Mouse (Mus musculus) hindbrain, embryonic 13.5 days (tissue): ENCODE measurements around the gene Sertad2. TPM values are rescaled to one million over a fixed set of nuclear protein-coding genes. Genes with fewer than 3 reads are reported as not detected.

ENCODE experiments used
- ATAC-seq: fragments of 200-750 bp; cut with Nextera tagmentation; 2 replicates; pipeline ENCODE4 v1.8.0; 2017; ENCODE audit warnings: moderate TSS enrichment; ENCODE audit not compliant: low FRiP score
- H3K27ac ChIP-seq: fragments of 300-500 bp; sonication (generic); 2 replicates; pipeline ENCODE4 v1.5.1; 2015; ENCODE audit warnings: inconsistent platforms, mild to moderate bottlenecking, moderate library complexity
- H3K27me3 ChIP-seq: fragments of 300-500 bp; sonication (generic); 2 replicates; pipeline ENCODE4 v1.6.1; 2015; ENCODE audit warnings: mild to moderate bottlenecking, inconsistent platforms
- H3K36me3 ChIP-seq: fragments of 300-500 bp; sonication (generic); 2 replicates; pipeline ENCODE4 v1.6.1; 2015; ENCODE audit warnings: mild to moderate bottlenecking, inconsistent platforms
- H3K4me1 ChIP-seq: fragments of 300-500 bp; sonication (generic); replicated peaks from 2 replicates; pipeline ENCODE4 v1.6.1; 2015; ENCODE audit warnings: inconsistent platforms
- H3K4me2 ChIP-seq: fragments of 300-500 bp; sonication (generic); 2 replicates; pipeline ENCODE4 v1.6.1; 2015; ENCODE audit warnings: inconsistent platforms, mild to moderate bottlenecking, moderate library complexity
- H3K4me3 ChIP-seq: fragments of 300-500 bp; sonication (generic); 2 replicates; pipeline ENCODE4 v1.5.1; 2015; ENCODE audit warnings: mild to moderate bottlenecking, inconsistent platforms
- H3K9ac ChIP-seq: fragments of 300-500 bp; sonication (generic); 2 replicates; pipeline ENCODE4 v1.6.1; 2015; ENCODE audit warnings: mild to moderate bottlenecking, inconsistent platforms
- H3K9me3 ChIP-seq: fragments of 300-500 bp; sonication (generic); 2 replicates; pipeline ENCODE4 v1.6.1; 2016; ENCODE audit warnings: inconsistent platforms
- WGBS: fragments of 180-500 bp; shearing (Covaris S2); methylation state at CpG from one replicate; pipeline ENCODE4 v1.1.7; 2015; 5-methylcytosine and 5-hydroxymethylcytosine counted together
- polyA plus RNA-seq: library from polyadenylated mRNA; unstranded; fragments of >200 nt; fragmentation: Nextera tagmentation; extraction: Ambion mirVana; gene quantifications from 2 replicates; pipeline ENCODE4 v1.2.1, GENCODE M21; 2015

Sertad2 gene
- polyA plus RNA-seq, 1 experiment from 2014 or later, result 34.9 TPM

DNA sequence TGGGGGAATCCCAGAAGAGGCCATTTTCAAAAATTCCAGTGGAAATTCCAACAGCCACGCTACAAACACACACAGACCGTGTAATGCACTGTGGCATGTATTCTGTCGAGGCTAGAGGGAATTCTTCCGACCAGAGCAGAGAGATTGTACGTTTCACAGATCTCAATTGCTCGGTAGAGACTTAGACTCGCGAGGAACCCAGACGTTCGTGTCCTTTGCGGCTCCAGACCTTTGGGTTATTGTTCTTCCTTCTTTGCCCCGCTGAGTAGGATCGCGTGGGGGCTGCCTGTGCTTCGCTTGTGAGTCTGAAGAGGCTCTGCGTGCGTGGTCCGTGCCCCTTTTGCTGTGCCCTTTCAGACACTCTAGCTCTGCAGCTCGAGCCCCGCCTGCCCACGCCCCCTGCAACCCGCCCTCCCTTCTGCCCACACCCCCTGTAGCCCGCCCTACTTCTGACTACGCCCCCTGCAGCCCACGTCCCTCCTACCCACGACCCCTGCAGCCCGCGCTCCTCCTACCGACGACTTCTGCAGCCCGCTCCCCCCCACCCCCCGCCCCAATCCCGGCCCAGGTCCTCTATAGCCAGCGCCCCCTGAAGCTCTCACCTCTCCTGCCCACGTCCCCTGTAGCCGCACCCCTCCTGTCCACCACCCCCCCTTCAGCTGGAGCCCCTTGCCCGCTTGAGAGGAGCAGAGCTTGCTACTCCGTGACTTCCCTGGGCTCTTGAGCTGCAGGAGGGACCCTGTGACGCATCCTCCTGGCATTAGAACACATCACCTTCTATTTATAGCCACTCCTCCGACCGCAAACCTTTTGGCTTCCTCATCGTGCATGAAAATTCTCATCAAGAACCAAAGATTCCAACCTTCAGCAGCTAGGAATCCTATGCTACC is 10.8 kb upstream of the Sertad2 start:
- H3K9ac ChIP-seq, result peak overlapping the region; percentile 76
- H3K36me3 ChIP-seq, result no peaks in the 10 kb centered on the region
- under 1% methylated on average over 41 of the region's 42 CpGs for WGBS
- H3K4me2 ChIP-seq, result peak overlapping the region; percentile 77
- peak; percentile 90 for ATAC-seq
- H3K27ac ChIP-seq, result peak overlapping the region; percentile 55
- peak overlapping the region; percentile 55 for H3K4me3 ChIP-seq
- H3K27me3 ChIP-seq, result no peaks in the 10 kb centered on the region
- H3K9me3 ChIP-seq, result no peaks in the 10 kb centered on the region
- peaks cover 14% of the 10 kb centered on the region for H3K4me1 ChIP-seq

DNA sequence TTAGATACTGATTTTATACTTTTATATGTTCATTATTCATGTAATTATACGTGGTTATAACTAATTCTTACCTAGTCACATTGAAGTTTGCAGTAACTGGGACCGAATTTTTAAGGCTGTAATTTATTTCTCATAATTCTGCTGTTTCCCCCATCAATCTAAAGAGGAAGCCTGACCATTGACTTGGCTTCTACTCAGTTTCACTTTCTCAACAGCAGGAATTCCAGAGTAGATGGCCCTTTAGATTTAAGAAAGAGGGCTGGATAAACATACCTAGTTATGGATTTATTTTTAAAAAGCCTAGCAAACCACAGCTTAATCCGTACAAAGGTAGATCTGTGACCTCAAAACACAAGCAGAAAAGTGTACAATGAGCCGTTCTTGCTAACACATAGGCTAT is 9.8 kb upstream of the Sertad2 start:
- Histone ChIP-seq H3K4me1 (peaks cover 14% of the 10 kb centered on the region), H3K9me3 (no peaks in the 10 kb centered on the region), H3K4me3 (no peak overlapping the region), H3K4me2 (no peak overlapping the region), H3K27ac (no peak overlapping the region), H3K9ac (no peak overlapping the region), H3K36me3 (no peaks in the 10 kb centered on the region), H3K27me3 (no peaks in the 10 kb centered on the region)
- no peak for ATAC-seq
- WGBS, result 87% methylated on average over 4 of the region's 4 CpGs

DNA sequence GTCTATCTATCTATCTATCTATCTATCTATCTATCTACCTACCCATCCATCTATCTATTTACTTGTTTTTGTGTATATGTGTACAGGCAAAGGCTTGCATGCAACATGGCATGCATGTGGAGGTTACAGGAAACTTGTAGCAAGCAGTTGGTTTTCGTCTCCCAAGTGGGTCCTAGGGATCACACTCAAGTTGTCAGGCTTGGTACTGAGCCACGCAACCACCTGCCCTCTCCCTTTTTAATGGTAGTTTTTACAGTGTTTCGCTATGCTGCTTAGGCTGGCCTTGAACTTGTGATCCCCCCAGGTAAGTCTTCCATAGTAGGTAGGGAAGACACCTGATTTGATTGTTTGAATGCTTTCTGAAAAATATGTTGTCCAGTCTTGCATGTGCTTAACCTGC is 5.8 kb upstream of the Sertad2 start:
- no peak overlapping the region for H3K4me3 ChIP-seq
- no peaks in the 10 kb centered on the region for H3K36me3 ChIP-seq
- ATAC-seq, result no peak
- no peak overlapping the region for H3K27ac ChIP-seq
- no peak overlapping the region for H3K9ac ChIP-seq
- no peaks in the 10 kb centered on the region for H3K27me3 ChIP-seq
- WGBS, result 92% methylated on average over 3 of the region's 3 CpGs
- no peak overlapping the region for H3K4me2 ChIP-seq
- H3K4me1 ChIP-seq, result peaks cover 6% of the 10 kb centered on the region
- no peaks in the 10 kb centered on the region for H3K9me3 ChIP-seq

DNA sequence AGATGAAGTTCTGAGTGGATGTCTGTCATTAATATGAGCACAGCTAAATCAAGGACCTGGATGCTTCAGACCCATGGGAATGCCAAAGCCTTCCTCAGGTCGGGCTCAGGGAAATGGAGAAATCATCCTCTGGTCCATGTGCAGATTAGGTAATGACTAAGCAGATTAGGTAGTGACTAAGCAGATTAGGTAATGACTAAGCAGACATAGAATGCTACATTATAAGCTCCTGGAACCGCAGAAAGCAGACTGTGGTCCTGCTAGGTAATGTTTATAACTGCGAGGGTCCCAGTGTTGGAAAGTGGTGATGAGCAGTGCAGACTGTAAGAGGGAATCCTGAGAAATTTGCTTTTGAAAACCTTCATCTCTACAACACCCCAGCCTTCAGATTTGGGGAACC is 4.6 kb upstream of the Sertad2 start:
- Histone ChIP-seq H3K4me1 (peaks cover 6% of the 10 kb centered on the region), H3K36me3 (no peaks in the 10 kb centered on the region), H3K27ac (no peak overlapping the region), H3K4me2 (no peak overlapping the region), H3K4me3 (no peak overlapping the region), H3K9ac (no peak overlapping the region), H3K27me3 (no peaks in the 10 kb centered on the region), H3K9me3 (no peaks in the 10 kb centered on the region)
- 89% methylated on average over 3 of the region's 3 CpGs for WGBS
- ATAC-seq, result no peak

DNA sequence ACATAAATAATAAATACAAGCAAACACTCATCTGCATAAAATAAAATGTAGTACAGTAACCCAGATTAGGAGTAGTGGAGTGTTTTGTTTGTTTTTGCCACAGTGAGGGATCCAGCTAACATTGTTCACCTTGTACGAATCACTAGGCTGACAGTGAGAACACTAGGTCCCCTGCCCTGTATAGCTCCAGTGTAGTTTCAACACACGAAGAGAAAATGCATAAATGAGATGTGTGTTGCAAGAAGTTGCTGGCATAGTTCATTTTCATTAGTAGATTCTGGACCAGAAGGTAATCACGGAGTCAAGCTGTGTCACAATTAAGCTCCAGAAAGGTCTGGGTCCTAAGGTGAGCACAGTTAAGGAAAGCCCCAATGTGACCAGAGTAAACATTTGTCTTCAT is 1.8 kb upstream of the Sertad2 start:
- Histone ChIP-seq H3K4me2 (no peak overlapping the region), H3K9ac (no peak overlapping the region)
- WGBS, result 75% methylated on average over 3 of the region's 3 CpGs

DNA sequence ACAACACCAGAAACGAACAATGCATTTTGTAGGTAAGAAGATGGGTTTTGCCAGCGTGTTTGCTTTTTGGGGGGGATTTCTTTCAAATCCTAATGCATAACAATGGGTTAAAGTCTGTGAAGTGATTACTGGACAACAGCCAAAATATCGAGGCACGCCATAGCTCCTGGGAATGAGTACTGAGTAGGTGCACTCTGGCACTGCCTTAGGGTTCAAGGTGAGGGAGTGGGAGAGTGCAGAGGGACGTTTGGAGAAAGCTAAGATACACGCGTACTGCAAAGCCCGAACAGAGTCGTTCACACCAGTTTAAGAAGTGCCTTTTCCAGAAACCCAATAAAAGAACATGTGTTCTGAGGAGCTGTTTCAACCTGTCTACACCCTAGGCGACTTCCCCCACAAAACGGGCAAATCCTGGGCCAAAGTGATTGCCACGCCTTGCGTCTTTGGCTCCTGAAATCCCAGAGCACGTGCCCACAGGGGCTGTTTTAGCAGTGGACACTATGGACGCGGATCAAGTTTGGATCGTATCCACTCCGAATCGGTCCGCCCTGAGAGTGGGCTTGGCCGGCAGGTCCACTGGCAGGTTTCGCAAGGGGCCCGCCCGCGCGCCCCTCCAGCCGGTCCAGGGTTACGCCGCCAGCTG is 937 bp upstream of the Sertad2 start:
- WGBS, result under 1% methylated on average over 29 of the region's 29 CpGs
- Histone ChIP-seq H3K4me2 (peak overlapping the region; percentile 78), H3K27me3 (no peaks in the 10 kb centered on the region), H3K9me3 (no peaks in the 10 kb centered on the region), H3K36me3 (no peaks in the 10 kb centered on the region), H3K4me3 (peak overlapping the region; percentile 80), H3K9ac (peak overlapping the region; percentile 70), H3K4me1 (peaks cover 22% of the 10 kb centered on the region), H3K27ac (peak overlapping the region; percentile 96)
- peak; percentile 0; the same call in 1 of the 2 replicates for ATAC-seq

More for the DNA sequence above, 1.8 kb upstream of the Sertad2 start:
- no peak overlapping the region for H3K4me3 ChIP-seq
- H3K36me3 ChIP-seq, result no peaks in the 10 kb centered on the region
- H3K9me3 ChIP-seq, result no peaks in the 10 kb centered on the region
- ATAC-seq, result no peak
- H3K27ac ChIP-seq, result no peak overlapping the region
- peaks cover 22% of the 10 kb centered on the region for H3K4me1 ChIP-seq
- no peaks in the 10 kb centered on the region for H3K27me3 ChIP-seq

DNA sequence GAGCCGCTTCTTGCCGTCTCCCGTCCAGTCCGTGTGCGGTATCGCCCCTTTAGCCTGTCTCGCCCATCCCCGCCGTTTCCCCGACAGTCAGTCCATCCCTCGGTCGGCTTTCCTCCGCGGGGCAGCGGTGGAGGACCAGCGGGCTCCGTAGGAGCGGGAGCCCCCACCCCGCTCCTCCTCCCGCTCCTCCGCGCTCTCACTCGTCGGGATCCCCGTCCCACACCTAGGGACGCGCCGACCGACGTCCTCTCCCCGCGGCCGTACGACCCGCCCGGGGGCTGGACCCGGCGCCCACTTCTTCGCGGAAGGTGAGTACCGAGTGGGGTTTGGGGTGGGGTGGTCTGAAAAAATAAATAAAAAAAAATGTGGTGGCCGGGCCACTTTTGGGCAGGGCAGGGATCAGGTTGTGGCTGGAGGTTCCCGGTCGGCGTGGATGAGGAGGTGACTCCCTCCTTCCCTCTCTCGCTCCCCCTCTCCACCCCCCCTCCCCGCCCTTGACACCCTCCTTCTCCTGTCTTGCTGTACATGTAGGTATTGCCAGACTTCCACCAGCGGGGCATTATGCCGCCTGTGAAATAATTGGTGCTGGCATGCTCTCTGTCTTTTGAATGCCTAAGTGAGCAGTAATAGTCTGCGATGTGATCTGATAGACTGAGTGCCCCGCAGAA is 534 bp downstream of the Sertad2 start:
- H3K9ac ChIP-seq, result peak overlapping the region; percentile 91
- H3K9me3 ChIP-seq, result no peaks in the 10 kb centered on the region
- H3K36me3 ChIP-seq, result no peaks in the 10 kb centered on the region
- H3K27me3 ChIP-seq, result no peaks in the 10 kb centered on the region
- no peak for ATAC-seq
- peak overlapping the region; percentile 80 for H3K4me3 ChIP-seq
- WGBS, result under 1% methylated on average over 51 of the region's 51 CpGs
- H3K27ac ChIP-seq, result peak overlapping the region; percentile 96
- H3K4me1 ChIP-seq, result peaks cover 22% of the 10 kb centered on the region
- peak overlapping the region; percentile 60 for H3K4me2 ChIP-seq

DNA sequence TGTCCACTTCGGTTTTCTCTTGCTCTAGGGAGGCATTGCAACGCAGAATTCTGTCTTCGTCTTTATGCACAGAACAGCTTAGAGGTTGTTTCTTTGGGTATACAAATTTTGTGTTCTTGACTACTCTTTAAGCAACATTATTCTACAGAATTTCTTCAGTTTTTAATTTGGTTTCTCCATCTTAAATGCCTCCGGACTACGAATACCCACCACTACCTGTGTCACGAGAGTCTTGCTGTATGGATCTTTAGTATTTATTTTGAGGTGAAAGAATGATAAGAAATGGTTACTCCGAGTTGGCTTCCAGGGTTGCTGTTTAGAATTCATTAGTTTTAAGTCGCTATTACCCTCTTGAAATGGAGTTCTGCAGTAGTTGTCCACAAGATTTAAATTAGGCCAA is 1.3 kb downstream of the Sertad2 start:
- H3K4me2 ChIP-seq, result peak overlapping the region; percentile 60
- 52% methylated on average over 8 of the region's 8 CpGs for WGBS
- H3K4me1 ChIP-seq, result peaks cover 22% of the 10 kb centered on the region
- ATAC-seq, result no peak
- H3K27ac ChIP-seq, result no peak overlapping the region
- no peaks in the 10 kb centered on the region for H3K36me3 ChIP-seq
- peak overlapping the region; percentile 80 for H3K4me3 ChIP-seq
- H3K9ac ChIP-seq, result peak overlapping the region; percentile 91; the same call in 1 of the 2 replicates
- H3K27me3 ChIP-seq, result no peaks in the 10 kb centered on the region
- no peaks in the 10 kb centered on the region for H3K9me3 ChIP-seq

DNA sequence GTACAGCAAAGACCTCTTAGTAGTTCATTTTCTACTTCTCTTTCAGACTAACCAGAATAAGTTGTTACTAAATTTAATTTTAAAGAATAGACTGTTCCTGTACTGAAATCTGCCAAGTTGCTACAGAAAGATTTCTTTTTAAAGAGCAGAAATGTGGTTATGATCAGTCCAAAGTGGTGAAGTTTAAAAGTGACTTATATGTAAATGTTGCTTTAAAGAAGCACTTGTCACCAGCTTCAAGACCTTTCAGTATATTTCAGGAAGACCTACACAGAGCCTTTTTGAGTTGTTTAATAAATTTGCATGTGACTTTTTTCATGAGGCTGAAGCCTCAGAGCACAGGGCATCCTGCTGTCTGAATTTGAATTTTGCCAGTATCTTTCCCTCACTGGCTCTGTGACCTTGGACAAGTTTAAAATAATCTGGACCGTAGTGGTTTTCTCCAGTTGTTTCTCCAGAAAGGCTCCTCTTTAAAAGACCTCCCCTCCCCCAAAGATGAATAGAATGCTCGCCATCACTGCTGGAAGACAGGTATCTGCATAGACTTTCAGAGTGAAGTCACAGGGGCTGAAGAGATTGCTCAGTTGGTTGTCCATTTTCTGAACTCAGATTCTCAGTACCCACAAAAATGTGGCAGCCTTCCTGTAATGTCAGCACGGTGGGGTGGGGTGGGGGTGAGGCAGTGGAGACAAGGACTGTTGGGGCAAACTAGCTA is 1.9 kb downstream of the Sertad2 start:
- Histone ChIP-seq H3K9me3 (no peaks in the 10 kb centered on the region), H3K4me2 (peak overlapping the region; percentile 60; the same call in 1 of the 2 replicates)

DNA sequence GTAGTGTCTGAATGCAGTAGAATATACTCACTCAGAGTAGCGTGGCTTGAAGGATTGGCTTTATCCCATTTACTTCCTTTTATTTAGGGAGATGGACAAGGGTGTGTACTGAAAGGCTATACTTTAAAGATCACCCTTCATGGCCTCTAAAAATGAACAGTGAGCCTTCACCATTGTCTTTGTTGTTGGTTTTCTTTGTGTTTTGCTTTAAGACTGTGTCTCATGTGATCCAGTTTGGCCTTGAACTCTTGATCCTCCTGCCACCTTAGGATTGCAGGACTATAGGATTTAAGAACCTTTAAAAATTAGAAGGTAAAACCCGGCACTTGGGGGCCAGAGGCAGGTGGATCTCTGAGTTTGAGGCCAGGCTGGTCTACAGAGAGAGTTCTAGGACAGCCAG is 6.4 kb downstream of the Sertad2 start:
- WGBS, result 75% methylated on average over 2 of the region's 2 CpGs
- H3K36me3 ChIP-seq, result no peaks in the 10 kb centered on the region
- no peak overlapping the region for H3K27ac ChIP-seq
- no peak for ATAC-seq
- peaks cover 14% of the 10 kb centered on the region for H3K4me1 ChIP-seq
- no peak overlapping the region for H3K4me3 ChIP-seq
- no peak overlapping the region for H3K9ac ChIP-seq
- H3K4me2 ChIP-seq, result no peak overlapping the region
- H3K27me3 ChIP-seq, result no peaks in the 10 kb centered on the region
- H3K9me3 ChIP-seq, result no peaks in the 10 kb centered on the region

More for the DNA sequence above, 1.9 kb downstream of the Sertad2 start:
- ATAC-seq, result no peak
- Histone ChIP-seq H3K27me3 (no peaks in the 10 kb centered on the region), H3K27ac (no peak overlapping the region), H3K4me3 (no peak overlapping the region), H3K36me3 (no peaks in the 10 kb centered on the region), H3K9ac (no peak overlapping the region), H3K4me1 (peaks cover 22% of the 10 kb centered on the region)
- WGBS, result 55% methylated on average over 3 of the region's 3 CpGs

DNA sequence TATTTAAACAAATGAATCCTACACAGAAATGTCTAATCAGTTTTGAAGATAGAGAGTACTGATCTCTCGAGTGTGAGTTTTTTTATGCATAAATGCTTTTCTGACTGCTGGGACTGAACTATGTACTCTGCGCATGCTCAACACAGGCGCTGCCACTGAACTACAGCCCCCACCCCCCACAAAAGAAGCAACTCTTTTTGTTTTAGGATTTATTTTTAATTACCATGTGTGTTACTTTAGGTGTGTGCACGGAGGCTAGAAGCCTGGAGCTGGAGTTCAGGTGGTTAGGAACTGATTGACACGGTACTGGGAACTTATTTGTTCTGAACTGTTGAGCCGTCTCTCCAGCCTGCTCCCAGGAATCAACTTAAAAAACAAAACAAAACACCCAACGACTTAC is 7.1 kb downstream of the Sertad2 start:
- Histone ChIP-seq H3K4me1 (peaks cover 9% of the 10 kb centered on the region), H3K27me3 (no peaks in the 10 kb centered on the region), H3K4me3 (no peak overlapping the region), H3K9me3 (no peaks in the 10 kb centered on the region), H3K36me3 (no peaks in the 10 kb centered on the region), H3K9ac (no peak overlapping the region), H3K27ac (no peak overlapping the region), H3K4me2 (no peak overlapping the region)
- 74% methylated on average over 7 of the region's 7 CpGs for WGBS
- no peak for ATAC-seq

DNA sequence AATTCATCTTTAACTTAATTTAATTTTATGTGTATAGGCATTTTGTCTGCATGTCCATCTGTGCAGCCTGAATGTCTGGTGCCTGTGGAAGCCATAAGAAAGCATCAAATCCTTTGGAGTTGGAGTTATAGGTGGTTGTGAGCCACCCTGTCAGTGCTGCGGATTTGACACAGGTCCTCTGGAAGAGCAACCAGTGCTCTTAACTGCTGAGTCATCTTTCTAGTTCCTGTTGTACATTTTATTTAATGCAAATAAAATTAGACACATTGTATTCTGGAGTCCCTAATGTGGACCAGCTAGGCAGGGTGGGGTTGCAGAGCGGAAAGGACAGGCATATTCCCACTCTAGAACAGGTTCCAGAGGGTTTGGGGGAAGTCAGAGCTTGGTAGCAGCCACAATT is 9.0 kb downstream of the Sertad2 start:
- 0 out of 2 replicates have a peak, but pooled peaks cover 4% of the 10 kb centered on the region for H3K4me1 ChIP-seq
- no peak overlapping the region for H3K9ac ChIP-seq
- no peak overlapping the region for H3K27ac ChIP-seq
- ATAC-seq, result no peak
- no peak overlapping the region for H3K4me3 ChIP-seq
- H3K9me3 ChIP-seq, result no peaks in the 10 kb centered on the region
- no peak overlapping the region for H3K4me2 ChIP-seq
- H3K27me3 ChIP-seq, result no peaks in the 10 kb centered on the region
- H3K36me3 ChIP-seq, result no peaks in the 10 kb centered on the region
- 95% methylated on average over 2 of the region's 2 CpGs for WGBS
